Mouse (Mus musculus) spleen, postnatal 0 days (tissue): Measurements from ENCODE around the gene Inppl1. TPM values are rescaled to one million over a fixed set of nuclear protein-coding genes. Genes with fewer than 3 reads are reported as not detected.

Source experiments
- polyA plus RNA-seq: library from polyadenylated mRNA; unstranded; fragments of >200 nt; fragmentation: Nextera tagmentation; extraction: Ambion mirVana; gene quantifications from 2 replicates; pipeline ENCODE4 v1.2.1, GENCODE M21; 2015

The Inppl1 gene
- polyA plus RNA-seq, result 7.5 and 8.9 TPM in 2 replicates

DNA sequence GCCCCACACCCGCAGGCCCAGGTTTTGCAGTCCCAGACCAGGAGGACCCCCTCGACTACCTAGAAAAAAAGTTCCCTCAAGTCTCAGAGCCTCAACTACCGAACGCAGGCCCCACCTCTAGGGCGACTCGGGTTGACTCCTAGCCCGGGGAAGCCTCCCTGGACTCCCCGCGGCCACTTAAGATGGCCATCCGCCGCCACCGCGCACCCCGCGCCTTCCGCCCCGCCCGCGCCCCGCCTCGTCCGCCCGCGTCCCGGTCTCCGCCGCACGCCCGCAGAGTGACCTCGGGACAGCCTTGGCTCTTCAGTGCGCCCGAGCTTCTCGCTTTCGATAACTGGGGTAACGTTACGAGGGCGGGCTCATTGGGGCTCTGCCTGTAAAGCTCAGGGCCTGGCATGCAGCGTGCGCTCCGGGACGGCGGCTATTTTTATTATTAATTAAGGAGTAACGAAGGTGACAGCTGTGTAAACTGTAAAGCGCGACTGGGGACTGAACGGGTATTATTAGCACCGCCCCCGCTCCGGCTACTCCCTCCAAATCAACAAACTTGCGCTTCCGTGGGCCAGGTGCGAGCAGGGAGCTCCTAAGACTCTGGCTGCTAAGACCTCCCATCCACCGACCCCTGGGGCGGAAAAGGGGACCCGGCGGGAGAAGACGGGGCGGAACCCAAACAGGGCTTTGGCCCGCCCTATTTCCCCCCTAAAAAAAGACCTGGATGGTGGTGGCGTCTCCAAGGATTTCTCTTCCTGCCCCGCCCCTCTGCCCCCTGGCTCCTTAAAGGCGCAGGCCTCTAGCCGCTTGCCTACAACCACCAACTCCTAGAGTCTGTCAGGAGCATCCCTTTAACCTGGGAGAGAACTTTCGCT, at the start of gene Inppl1:
Gene Inppl1 (minus strand): TSS at position 624 of the 866 bp plus-strand sequence.

DNA sequence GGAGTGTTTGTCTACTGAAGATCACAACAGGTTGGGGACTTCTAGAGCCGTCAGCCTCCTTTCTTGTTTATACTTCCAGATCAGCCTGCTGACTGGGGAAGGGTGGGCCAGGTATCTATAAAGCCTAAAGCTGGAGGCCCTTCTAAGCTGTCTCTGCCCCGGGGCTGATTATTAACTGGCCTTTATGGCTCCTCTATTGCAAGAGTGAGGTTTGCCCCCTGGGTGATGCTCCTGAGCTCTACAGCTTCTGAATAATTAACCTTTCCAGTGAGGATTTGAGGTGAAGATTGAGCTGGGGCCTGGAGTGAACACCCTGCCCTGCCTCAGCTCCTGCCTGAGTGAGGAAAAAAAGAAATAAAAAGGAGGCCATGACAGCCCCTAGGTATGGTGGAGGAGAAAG, 32.6 kb upstream of the Inppl1 start, which contains the start of gene Folr1:
Gene Folr1 (minus strand): TSS at position 160 of the 400 bp plus-strand sequence.

DNA sequence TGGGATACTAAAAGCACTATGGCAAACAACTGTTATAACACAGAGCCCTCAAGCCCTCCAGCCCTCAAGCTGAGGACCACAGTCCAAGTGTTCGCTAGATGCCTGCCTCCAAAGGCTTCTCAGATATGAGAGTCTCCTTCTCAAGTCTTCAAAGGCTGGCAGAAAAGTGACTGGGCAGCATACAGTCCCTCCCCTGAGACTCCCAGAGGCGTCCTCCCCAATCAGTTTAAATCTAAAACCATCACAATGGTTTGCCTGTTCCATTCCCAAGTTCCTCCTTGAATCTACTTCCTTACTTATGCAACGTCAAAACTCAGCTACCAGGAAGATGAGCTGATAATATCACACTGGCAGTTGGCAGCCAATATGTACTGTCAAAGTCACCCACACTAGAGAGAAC, 25.4 kb upstream of the Inppl1 start, which contains the start of gene Anapc15:
Gene Anapc15 (plus strand): TSS at position 301 of the 400 bp plus-strand sequence.

DNA sequence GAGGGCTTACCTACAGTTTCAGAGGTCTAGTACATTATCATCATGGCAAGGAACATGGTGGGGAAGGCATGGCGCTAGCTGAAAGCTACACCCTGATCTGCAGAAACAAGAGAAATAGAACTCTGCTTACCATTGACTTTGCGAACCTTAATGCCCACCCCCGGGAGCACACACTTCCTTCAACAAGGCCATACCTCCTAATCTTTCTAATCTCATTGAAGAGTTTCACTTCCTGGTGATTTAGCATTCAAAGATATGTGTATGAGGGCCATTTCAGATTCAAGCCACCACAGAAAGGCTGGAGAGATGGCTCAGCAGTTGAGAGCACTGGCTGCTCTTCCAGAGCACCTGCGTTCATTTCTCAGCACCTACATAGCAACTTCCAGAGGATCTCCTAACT, 19.1 kb upstream of the Inppl1 start, which contains the start of gene Folr2:
Gene Folr2 (minus strand): TSS at position 101 of the 400 bp plus-strand sequence.

DNA sequence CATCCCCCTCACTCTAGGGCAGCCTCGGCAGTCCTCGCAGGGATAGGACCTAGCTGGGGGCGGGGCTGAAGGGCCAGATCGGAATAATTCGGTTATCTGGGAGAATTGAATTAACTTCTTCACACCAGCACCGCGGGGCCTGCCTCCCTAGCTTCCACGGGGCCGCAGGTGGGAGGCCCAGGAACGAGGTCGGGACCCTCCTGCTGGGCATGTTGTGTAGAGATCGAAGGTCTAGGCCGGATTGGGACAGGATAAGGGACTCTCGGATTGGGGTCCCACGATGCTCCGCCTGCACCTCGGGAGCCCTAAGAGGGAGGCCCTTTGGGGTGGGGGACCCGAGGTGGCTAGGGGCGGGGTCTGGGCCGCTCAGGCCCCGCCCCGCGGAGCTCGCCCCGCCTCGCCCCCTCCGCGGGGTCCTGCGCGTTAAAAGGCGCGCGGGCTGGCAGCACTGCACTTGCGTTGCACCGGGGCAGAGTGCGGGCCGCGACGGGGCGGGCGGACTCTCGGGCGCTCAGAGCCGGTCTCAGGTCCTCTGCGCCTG, 20.1 kb downstream of the Inppl1 start, which contains the start of gene Phox2a:
Gene Phox2a (plus strand): TSS at position 453 of the 541 bp plus-strand sequence.

Other genes starting within 250 kb of the Inppl1 start
- gene Clpb, start 174.6 kb downstream of the Inppl1 start, polyA plus RNA-seq, result 15.3 and 16.9 TPM in 2 replicates
- gene Phox2a, start 19.9 kb downstream of the Inppl1 start, polyA plus RNA-seq, result not detected in 2 replicates
- 0.75 and 1.7 TPM in 2 replicates for gene Folr2, start 19.0 kb upstream of the Inppl1 start, polyA plus RNA-seq
- 65.1 and 69.4 TPM in 2 replicates for gene Anapc15, start 25.5 kb upstream of the Inppl1 start, polyA plus RNA-seq
- gene Folr1, start 32.6 kb upstream of the Inppl1 start, polyA plus RNA-seq, result 2.0 and 3.4 TPM in 2 replicates
- gene Lamtor1, start 67.7 kb upstream of the Inppl1 start, polyA plus RNA-seq, result 76.7 and 84.5 TPM in 2 replicates
- gene Tomt, start 68.1 kb upstream of the Inppl1 start, polyA plus RNA-seq, result 0.18 and 0.32 TPM in 2 replicates
- gene Lrrc51, start 95.7 kb upstream of the Inppl1 start, polyA plus RNA-seq, result 1.9 and 2.0 TPM in 2 replicates
- 33.6 and 35.4 TPM in 2 replicates for gene Numa1, start 95.9 kb upstream of the Inppl1 start, polyA plus RNA-seq
- 5.1 and 7.3 TPM in 2 replicates for gene Il18bp, start 180.5 kb upstream of the Inppl1 start, polyA plus RNA-seq
- gene Rnf121, start 227.2 kb upstream of the Inppl1 start, polyA plus RNA-seq, result 9.2 and 10.3 TPM in 2 replicates
- gene Xndc1, start 227.3 kb upstream of the Inppl1 start, polyA plus RNA-seq, result 17.1 and 17.2 TPM in 2 replicates
- 0.43 and 0.53 TPM in 2 replicates for gene Xntrpc, start 227.5 kb upstream of the Inppl1 start, polyA plus RNA-seq
- gene Trpc2, start 244.9 kb upstream of the Inppl1 start, polyA plus RNA-seq, result not detected in 2 replicates